Mouse (Mus musculus): ENCODE measurements around the gene Impdh1. TPM values are rescaled to one million over a fixed set of nuclear protein-coding genes. Genes with fewer than 3 reads are reported as not detected.

Impdh1 gene
- polyA plus RNA-seq, 1 experiment from 2014 or later: 7.3 TPM

DNA sequence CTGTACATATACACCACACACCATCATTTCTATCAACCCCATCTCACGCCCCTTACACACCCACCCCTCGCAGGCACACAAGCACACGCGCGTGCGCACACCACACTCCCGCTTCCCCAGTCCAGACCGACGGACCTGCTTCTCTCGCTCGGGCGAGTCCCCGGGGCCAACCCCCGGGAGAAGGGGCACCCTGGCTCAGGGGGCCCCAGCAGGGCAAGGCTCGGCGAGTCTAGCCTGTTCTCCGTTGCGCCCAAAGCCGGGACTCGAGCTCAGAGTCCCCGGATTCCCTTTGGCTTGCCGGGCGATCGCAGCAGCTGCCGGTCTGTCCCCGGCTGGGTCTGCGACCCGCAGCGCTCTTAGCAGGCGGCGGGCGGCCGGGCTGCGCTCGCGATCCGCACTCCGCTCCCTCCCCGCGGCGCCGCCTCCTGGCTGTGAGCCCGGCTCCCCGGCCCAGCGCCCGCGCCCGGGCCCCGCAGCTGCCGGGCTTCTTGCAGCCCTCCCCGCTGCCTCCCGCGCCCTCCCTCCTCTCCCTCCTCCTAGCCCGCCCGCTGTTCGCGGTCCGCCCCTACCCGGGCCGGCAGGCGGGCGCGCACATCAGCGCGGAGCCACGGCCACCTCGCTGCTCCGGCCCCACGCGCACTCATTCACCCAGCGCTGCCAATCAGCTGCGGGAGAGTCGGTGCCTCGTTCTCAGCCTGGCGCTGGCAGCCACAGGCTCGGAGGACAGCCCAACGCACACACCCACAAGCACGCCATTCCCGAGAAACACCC is 37.1 kb downstream of the Impdh1 start, which contains the start of gene Prrt4:
Prrt4 (minus strand) TSS at position 697 of the 771 bp plus-strand sequence.
- H3K4me1 ChIP-seq (ENCODE audit: insufficient read depth): no peaks in the 10 kb centered on the region
- no peaks in the 10 kb centered on the region for H3K36me3 ChIP-seq (replicated peaks; ENCODE audit: insufficient read depth, low read length)
- H3K27me3 ChIP-seq (ENCODE audit: insufficient read depth, low read length): peaks cover 68% of the 10 kb centered on the region
- peak within 1 kb of the TSS; percentile 52 for H3K4me3 ChIP-seq (ENCODE audit: low read depth, low read length)
- H3K9ac ChIP-seq (replicated peaks): no peak within 1 kb of the TSS
- peak within 1 kb of the TSS; percentile 81 for H3K4me2 ChIP-seq (ENCODE audit: low read depth, low read length)
- TF ChIP-seq CTCF (IDR thresholded peaks at IDR 0.05; ENCODE audit: low read depth) (no peak), EP300 (IDR thresholded peaks at IDR 0.05; ENCODE audit: low read depth) (no peak)
- ATAC-seq (no peak), DNase-seq (no peak)
- no peak within 1 kb of the TSS for H3K27ac ChIP-seq (ENCODE audit: low read depth)
- WGBS (ENCODE audit: insufficient replicate concordance): under 1% methylated on average over 60 of the region's 79 CpGs
- H3K9me3 ChIP-seq (ENCODE audit: low read length): no peaks in the 10 kb centered on the region

DNA sequence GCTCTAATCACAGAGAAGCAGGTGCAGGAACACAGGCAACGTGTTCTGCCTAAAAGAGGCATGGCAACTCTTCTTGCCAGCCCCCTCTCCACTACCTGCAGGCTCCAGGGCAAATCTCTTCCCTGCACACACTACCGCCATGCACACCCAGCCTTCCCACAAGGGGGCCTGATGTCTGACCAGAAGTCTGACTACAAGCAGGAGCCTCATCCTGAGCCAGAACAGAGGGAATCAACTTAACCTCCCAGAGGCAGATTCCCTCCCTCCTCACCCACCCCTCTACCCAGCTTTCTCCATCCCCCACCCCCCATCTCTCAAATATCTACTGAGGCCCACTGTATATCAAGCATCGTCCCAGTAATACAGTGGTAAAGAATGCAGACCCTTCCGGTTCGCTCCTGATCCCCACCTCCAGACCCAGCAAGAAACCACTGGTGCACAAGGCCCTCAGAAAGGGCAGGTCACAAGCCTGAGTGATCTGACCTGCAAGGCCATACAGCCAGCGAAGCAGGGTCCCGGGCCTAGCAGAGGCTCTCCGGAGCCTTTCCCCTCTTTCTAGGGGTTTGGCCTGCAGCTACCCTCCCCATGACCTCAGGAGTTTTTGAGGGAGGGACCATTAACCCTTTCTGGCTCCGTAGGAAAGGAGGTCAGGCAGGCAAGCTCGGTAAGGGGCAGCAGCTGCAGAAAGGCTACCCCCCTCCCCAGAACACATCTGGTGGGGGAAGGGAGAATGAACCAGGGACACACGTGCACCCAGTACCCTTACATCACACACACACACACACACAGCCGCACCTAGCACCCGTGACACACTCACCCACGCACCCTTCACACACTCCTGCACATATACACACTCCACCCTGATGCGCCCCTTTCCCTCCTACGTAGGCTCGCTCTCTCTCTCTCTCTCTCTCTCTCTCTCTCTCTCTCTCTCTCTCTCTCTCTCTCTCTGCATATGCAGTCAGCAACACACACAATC is 38.0 kb downstream of the Impdh1 start:
- Histone ChIP-seq H3K9ac (replicated peaks) (no peak overlapping the region), H3K4me3 (ENCODE audit: low read depth, low read length) (peak overlapping the region; percentile 52; the same call in 1 of the 2 replicates), H3K36me3 (replicated peaks; ENCODE audit: insufficient read depth, low read length) (no peaks in the 10 kb centered on the region), H3K27ac (ENCODE audit: low read depth) (no peak overlapping the region), H3K9me3 (ENCODE audit: low read length) (no peaks in the 10 kb centered on the region), H3K27me3 (ENCODE audit: insufficient read depth, low read length) (peaks cover 73% of the 10 kb centered on the region), H3K4me1 (ENCODE audit: insufficient read depth) (no peaks in the 10 kb centered on the region), H3K4me2 (ENCODE audit: low read depth, low read length) (peak overlapping the region; percentile 81)
- no peak for TF ChIP-seq EP300 (IDR thresholded peaks at IDR 0.05; ENCODE audit: low read depth)
- TF ChIP-seq CTCF (IDR thresholded peaks at IDR 0.05; ENCODE audit: low read depth): no peak
- ATAC-seq (no peak), DNase-seq (no peak)
- WGBS (ENCODE audit: insufficient replicate concordance): 26% methylated on average over 16 of the region's 17 CpGs

DNA sequence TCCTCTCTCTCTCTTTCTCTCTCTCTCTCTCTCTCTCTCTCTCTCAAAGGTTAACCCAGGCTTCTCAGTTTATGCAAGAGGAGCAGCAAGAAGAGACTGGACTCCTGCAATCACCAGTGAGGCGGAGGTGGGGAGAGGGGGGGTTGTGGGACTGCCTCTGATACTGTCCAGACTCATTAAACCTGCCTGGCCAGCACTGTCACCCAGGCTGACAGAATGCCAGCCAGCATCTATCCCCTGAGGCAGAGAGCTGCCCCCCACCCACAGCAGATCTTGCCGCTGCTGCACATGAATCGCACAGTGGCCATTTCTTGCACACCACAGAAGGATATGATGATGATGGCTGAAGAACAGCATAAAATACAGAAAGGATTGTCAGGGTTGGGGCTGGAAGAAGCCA is 41.1 kb downstream of the Impdh1 start:
- ATAC-seq (no peak), DNase-seq (no peak)
- Histone ChIP-seq H3K4me2 (ENCODE audit: low read depth, low read length) (no peak overlapping the region), H3K9ac (replicated peaks) (no peak overlapping the region), H3K36me3 (replicated peaks; ENCODE audit: insufficient read depth, low read length) (no peaks in the 10 kb centered on the region), H3K9me3 (ENCODE audit: low read length) (no peaks in the 10 kb centered on the region), H3K27ac (ENCODE audit: low read depth) (no peak overlapping the region), H3K4me1 (ENCODE audit: insufficient read depth) (peaks cover 9% of the 10 kb centered on the region), H3K27me3 (ENCODE audit: insufficient read depth, low read length) (peaks cover 84% of the 10 kb centered on the region), H3K4me3 (ENCODE audit: low read depth, low read length) (no peak overlapping the region)
- TF ChIP-seq EP300 (IDR thresholded peaks at IDR 0.05; ENCODE audit: low read depth) (no peak), CTCF (IDR thresholded peaks at IDR 0.05; ENCODE audit: low read depth) (no peak)
- 78% methylated on average over 3 of the region's 3 CpGs for WGBS (ENCODE audit: insufficient replicate concordance)

DNA sequence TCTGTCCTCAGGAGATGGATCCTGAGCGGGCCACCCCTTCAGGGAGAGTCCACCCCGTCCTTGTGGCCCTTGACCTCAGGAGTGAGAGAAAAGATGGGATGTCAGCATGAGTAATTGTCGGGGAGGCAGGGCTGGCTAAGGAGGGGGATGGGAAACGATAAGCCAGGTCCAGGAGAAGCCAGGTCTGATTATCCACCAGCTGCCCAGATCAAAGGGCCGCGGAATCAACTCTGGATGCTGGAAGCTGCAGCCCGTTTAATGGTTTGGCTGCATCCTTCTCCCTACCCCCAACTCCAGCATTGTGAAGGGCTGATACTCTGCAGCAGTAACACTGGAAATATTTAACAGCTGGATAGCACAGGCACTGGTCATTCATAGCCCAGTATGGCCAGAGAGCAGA is 41.8 kb downstream of the Impdh1 start:
- ATAC-seq (no peak), DNase-seq (no peak)
- Histone ChIP-seq H3K27ac (ENCODE audit: low read depth) (no peak overlapping the region), H3K4me1 (ENCODE audit: insufficient read depth) (peaks cover 10% of the 10 kb centered on the region), H3K9ac (replicated peaks) (no peak overlapping the region), H3K9me3 (ENCODE audit: low read length) (no peaks in the 10 kb centered on the region), H3K27me3 (ENCODE audit: insufficient read depth, low read length) (peaks cover 84% of the 10 kb centered on the region), H3K36me3 (replicated peaks; ENCODE audit: insufficient read depth, low read length) (no peaks in the 10 kb centered on the region), H3K4me2 (ENCODE audit: low read depth, low read length) (no peak overlapping the region), H3K4me3 (ENCODE audit: low read depth, low read length) (no peak overlapping the region)
- TF ChIP-seq CTCF (IDR thresholded peaks at IDR 0.05; ENCODE audit: low read depth) (no peak), EP300 (IDR thresholded peaks at IDR 0.05; ENCODE audit: low read depth) (no peak)
- 26% methylated on average over 7 of the region's 7 CpGs for WGBS (ENCODE audit: insufficient replicate concordance)

DNA sequence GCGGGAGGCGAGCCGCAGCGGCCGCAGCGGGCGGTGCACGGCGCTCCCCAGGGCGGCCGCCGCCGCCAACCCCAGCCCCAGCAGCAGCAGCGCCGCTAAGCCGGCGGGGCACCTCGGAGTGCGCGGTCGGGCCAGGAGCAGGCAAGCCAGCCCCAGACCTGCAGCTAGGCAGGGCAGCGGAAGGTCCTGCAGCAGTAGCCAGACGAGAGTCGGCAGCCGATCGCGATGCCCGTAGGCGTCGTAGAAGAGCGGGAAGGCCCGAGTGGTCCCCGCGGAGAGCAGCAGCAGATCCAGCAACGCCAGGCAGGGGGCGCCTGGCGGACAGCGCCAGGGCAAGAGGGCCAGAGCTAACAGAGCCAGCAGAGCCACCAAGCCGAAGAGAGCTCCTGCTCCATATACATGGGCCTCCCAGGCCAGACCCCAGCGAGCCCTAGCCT is 45.2 kb downstream of the Impdh1 start:
- DNase-seq (peak; percentile 78), ATAC-seq (peak; percentile 82)
- under 1% methylated on average over 32 of the region's 40 CpGs for WGBS (ENCODE audit: insufficient replicate concordance)
- Histone ChIP-seq H3K27me3 (ENCODE audit: insufficient read depth, low read length) (peaks cover 82% of the 10 kb centered on the region), H3K27ac (ENCODE audit: low read depth) (no peak overlapping the region), H3K4me1 (ENCODE audit: insufficient read depth) (peaks cover 10% of the 10 kb centered on the region), H3K4me3 (ENCODE audit: low read depth, low read length) (peak overlapping the region; percentile 52), H3K36me3 (replicated peaks; ENCODE audit: insufficient read depth, low read length) (no peaks in the 10 kb centered on the region), H3K4me2 (ENCODE audit: low read depth, low read length) (peak overlapping the region; percentile 81), H3K9me3 (ENCODE audit: low read length) (no peaks in the 10 kb centered on the region), H3K9ac (replicated peaks) (peak overlapping the region; percentile 51)
- TF ChIP-seq CTCF (IDR thresholded peaks at IDR 0.05; ENCODE audit: low read depth) (peak; percentile 84), EP300 (IDR thresholded peaks at IDR 0.05; ENCODE audit: low read depth) (no peak)
